Mouse (Mus musculus) erythroblast, embryonic 14.5 days (primary cell): ENCODE results near the gene Galt.
"Not testable (repeated sequence)": the region's sequence is repeated elsewhere in the genome, so short reads cannot be mapped to it uniquely, and the experiment has no call there.

Experiments
- GATA1 ChIP-seq: IDR thresholded peaks from 2 replicates; pipeline ENCODE4 v1.6.1; 2012; ENCODE audit warnings: low read length, inconsistent platforms, mixed read lengths
- TAL1 ChIP-seq: IDR thresholded peaks from 3 replicates; pipeline ENCODE4 v1.6.1; 2012; ENCODE audit warnings: low read length, inconsistent platforms, mixed read lengths

- TF ChIP-seq TAL1, GATA1: not testable (repeated sequence)
Observed at GRCm38 (mm10) chr4:41773502-41773901, 18.5 kb downstream of the Galt start.
